Mouse (Mus musculus) cerebellum, adult 11-12 months (tissue): ENCODE measurements at regions not wholly inside any gene's neighbourhood (a gene's known extent, or its start where the extent isn't known, plus 50 kb on each side); places are given as distances from the start of the nearest gene placed in this dataset.
"Not testable (repeated sequence)": the region's sequence is repeated elsewhere in the genome, so short reads cannot be mapped to it uniquely, and the experiment has no call there.

Experiments used
- DNase-seq: peaks from one replicate; pipeline ENCODE4 v3.0.0; 2022

DNA sequence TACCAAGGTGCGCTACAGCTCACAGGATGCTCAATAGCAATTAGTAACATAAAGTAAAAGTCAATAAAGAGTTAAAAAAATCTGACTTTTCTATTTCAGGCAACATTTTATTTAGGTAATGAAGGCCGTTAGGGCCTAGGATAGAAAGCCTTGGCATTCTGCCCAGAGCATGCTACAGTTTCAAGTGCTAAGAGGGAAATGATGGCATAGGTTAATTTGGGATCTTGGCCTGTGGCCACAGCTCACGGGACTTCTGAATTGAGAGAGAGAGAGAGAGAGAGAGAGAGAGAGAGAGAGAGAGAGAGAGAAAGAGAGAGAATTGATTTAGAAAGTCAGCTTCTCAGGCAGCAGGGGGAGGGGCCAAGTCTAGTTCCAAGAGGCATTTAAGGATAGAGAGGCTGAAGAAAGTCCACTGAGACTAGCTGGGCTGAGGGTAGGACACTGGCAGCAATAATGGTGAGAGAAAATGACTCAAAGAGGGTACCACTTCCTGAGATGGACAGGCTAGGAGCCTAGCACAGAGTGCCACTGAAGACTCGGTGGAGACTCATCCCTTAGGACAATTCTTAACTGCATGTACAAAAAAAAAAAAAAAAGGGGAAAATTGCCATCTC is 52.6 kb upstream of the Klf14 start:
- no peak for DNase-seq

DNA sequence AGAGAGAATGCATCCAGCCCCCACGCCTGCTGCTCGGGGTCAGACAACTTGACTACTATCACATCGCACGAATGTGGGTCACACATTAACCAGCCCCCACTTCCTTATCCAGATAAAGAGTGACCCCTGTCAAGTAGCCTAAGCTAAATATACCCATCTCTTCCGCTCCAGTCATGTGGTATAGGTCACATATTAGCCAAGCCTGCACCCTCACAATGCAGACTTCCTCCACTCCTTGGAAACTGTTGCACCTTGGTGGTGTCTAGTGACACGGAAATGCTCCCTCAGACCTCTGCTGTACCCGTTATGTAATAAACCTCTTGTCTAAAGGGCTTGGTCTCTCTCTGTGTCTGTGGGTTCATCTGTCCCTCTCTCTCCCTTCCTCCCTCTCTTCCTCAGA is 57.7 kb upstream of the Klf14 start:
- no peak for DNase-seq

DNA sequence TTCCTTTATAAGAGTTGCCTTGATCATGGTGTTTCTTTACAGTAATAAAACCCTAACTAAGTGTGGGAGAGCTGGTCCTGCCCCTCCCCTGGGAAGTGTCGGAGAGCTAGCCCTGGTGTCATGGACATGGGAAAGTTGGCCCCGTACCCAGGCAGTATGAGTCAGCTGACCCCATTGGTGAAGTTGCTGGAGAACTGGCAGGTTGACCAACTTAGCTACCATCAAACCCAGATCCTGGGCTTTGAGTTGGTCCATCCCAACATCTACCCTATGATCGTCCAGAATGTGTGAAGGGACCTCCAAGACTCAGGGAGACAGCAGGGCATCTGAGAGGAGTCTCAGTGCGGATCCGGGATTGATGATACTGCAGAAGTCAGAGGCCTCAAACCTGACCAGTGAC is 62.9 kb upstream of the Klf14 start:
- no peak for DNase-seq

DNA sequence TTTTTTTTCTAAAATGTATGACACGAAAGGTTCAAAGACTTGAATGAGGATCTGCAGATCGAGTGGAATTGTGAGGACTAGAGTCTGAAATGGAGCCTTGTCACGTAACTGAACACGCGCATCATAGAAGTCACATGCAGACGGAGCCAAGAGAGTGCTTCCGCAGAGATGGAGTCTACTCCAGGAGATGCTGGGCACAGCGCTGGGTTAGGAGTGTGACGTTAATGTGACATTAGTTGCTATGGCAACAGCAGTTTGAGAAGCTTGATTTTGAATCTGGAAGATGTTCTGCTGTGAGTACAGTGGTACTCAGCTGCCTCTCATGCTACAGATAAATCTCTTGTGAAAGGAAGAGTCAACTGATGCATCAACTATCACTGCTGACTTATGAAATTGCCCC is 70.9 kb upstream of the Klf14 start:
- no peak for DNase-seq

DNA sequence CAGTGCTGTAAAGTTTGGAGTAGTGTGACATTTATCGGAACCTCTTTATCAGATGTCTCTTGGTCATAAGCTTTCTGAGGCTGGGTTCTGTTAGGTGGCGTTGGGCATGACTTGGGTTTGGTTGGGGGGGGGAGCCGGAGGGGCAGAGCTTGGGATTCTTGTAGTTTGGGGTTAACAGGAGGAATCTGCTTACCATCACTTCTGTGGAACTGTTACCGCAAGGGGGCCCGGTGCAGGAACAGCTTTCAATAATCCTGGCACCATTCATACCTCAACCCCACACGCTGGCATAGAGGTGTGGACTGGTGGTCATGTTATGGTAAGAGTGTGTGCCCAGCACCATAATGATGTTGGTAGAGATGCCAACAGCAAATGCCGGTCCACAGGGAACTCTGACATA is 72.1 kb upstream of the Klf14 start:
- no peak for DNase-seq

GRCm38 (mm10) chr6:31032147-31032546 is 73.3 kb upstream of the Klf14 start:
- no peak for DNase-seq

DNA sequence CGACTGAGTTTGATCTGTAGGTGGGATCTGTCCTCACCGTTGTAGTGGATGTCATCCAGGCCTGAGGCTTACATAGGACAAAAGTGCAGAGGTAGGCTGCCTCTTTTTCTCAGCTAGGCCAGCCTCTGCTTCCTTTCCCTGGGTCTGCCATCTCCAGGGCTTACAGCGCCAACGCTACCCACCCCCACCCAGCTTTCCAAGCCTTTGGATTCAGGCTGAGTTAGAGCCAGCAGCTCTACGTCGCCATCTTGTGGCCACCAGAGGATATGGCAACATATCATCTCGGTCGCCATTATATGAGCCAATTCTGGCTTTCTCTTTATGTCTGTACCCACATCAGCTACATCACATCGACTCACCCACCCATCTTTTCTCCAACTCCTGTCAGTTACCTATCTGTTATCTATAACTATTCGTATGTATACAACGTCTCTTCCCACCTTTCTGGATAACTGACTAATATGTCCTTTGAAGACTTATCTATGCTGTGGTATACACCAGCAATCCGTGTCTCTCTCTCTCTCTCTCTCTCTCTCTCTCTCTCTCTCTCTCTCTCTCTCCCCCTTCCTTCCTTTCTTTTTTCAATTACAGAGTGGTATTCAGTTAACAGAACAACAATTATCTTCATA is 74.2 kb upstream of the Klf14 start:
- no peak for DNase-seq

- DNase-seq, result no peak
These were observed 75.9 kb upstream of the Klf14 start for GRCm38 (mm10) chr6:31034796-31035195.

DNA sequence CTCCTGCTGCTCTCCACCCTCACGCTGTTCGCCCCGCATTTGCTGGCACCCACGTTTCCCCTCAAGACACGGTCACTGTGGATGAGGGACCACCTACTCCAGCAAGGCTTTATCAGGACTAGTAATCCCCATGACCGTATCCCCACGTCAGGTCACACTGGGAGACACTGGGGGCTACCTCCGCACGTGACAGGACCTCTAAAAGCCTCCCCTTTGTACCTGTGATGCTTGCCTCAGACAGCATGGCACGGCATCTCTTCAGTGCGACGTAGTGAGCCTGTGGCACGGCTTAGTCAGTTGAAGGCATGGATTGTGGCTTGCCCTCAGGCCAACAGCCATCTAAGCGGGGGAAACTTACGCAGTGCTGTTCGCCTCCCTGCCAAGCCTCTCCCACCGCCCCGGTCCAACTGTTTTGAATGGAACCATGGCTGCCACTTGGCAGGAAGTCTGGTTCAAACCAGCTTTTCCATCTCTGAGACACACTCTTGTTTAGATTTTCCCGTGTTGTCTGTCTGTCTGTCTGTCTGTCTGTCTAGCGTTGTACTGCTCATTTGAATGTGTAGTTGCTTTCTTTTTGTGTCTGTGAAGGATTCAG is 79.0 kb upstream of the Klf14 start:
- DNase-seq, result no peak

DNA sequence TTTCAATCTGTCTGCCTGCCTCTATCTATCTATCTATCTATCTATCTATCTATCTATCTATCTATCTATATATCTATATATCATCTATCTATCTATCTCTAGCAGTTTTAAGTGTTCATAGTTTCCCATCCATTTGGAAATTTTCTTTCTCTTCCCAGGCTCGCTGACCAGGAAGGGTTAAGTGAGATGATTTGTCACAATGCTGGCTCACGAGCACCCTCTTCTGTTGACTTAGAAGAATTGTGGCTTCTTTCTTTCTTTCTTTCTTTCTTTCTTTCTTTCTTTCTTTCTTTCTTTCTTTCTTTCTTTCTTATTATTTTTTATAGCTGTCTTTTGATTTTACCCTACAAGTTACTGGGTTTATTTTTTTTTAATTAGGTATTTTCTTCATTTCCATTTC is 79.6 kb upstream of the Klf14 start:
- not testable (repeated sequence) for DNase-seq

DNA sequence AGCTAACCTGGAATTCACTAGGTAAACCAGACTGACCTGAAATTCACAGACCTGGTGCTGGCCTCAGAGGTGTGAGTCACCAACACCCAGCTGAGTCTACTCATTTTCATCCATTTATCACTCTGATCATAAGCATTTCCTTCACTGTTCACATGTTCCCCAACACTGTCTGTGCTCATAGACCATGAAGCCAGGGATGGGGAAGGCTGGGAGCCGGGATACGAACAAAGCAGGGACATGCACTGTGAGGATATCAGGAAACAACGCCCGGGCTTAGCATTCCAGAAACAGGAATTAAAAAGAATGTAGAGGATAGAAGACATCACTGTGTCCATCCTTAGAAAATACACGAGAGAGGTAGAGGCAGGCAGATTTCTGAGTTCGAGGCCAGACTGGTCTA is 80.6 kb upstream of the Klf14 start:
- DNase-seq, result no peak

DNA sequence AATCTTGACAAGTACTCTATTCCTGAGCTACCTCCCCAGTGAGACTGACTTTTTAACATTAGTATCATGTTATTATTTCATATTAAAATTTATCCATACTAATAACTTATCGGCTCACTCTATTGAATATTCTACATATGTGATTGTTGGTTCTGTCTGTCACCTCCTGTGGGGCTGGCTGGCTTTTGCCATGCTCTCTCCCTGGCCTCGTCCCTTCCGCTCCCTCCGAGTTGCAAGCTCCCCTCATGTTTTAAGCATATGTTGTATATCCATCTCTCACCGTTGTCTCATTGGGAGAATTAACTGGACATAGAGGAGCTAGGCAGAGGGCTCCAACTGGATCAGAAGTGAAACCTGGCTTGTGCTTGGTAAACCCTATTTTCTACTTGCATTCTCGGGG is 81.9 kb upstream of the Klf14 start:
- no peak for DNase-seq

DNA sequence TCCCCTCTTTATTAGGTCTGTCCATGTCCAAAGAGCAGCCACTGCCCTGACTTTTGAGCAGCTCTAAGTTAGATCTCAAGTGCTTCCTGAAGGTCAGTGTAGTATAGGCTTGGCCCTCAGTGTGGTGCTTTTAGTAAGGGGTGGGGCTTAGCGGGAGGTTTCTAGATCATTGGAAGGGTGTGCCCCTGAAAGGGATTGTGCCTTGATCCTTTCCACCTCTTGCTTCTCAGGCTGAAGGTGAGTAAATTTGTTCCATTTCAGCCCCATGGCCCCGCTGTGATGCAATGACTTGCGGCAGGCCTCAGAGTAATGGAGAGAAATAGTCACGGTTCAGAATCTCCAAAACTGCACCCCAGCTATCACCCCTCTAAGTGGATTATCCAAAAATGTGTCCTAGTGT is 84.5 kb upstream of the Klf14 start:
- no peak for DNase-seq

- DNase-seq, result no peak
These were observed 85.0 kb upstream of the Klf14 start for GRCm38 (mm10) chr6:31043919-31044318.

- DNase-seq, result no peak
These were observed 87.3 kb upstream of the Klf14 start for GRCm38 (mm10) chr6:31046197-31046596.

DNA sequence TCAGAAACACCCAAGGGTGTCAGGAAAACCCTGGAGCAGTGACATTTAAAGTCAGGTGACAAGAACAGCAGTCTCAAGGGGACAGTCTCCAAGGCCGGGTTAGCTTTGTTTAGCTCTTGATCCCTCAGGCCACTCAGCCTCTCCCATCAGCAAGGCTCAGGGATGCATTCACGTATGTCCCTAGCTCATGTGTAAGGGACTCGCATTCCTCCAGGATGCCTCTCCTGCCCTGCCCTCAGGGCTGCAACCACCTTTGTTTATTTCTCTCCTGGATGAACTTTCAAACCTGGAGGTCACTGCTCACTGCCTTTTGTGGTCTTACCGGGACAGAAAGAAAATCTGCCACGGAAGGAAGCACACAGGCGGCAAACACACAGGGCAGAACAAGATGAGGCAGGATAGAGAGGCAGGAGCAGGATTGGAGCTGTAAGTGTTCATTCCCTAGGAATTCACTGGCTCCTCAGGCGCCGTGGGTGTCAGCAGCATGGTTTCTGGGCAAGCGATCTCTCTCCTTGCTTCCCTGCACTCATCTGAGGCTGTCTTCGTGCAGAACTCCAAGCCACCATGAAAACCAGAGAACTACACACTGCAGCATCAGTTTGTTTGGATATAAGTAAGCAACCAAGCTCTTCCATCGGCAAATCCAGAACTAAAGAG is 90.2 kb upstream of the Klf14 start:
- DNase-seq, result no peak

- no peak for DNase-seq
These were observed 92.0 kb upstream of the Klf14 start for GRCm38 (mm10) chr6:31050831-31051230.

- no peak for DNase-seq
These were observed 92.9 kb upstream of the Klf14 start for GRCm38 (mm10) chr6:31051771-31052170.

DNA sequence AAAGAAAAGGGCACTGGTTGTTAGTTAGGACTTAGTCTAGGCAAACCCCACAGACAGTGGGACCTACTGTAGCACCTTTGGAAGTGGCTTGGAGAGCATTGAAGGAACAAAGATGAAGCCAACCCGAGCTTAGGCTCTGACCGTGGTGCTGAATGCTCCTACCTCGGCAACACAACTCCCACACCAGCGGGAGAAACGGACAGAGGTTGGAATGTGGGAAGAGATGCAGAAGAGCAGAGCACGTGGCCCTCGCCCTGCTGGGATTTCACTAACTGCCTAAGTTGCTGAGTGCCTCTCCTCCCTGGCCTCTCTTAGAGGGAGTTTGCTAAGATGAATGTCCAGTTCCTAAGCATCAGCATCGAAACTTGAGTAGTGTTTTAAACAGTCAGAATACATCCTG is 94.1 kb upstream of the Klf14 start:
- DNase-seq, result no peak

GRCm38 (mm10) chr6:31056786-31057566 is 98.1 kb upstream of the Klf14 start:
- DNase-seq, result no peak

GRCm38 (mm10) chr6:31058299-31058698 is 99.4 kb upstream of the Klf14 start:
- no peak for DNase-seq

DNA sequence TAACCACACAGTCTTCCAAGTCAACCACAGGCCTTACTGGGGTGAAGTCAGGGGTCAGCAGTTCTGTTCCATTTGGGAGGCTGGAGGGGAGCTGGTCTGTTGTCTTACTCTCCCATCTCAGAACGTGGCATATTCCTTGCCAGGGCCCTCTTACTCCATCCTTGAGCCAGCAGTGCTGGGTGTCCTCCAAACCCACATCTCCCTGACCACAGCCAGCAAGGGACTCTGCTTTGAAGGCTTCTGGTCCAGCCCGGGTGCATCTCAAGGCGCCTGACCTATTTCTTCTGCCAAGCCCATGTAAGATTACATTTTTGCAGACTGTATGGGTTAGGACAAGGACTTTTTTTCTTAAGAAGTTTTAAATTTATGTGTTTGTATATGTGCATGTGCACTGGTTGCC is 100.1 kb upstream of the Klf14 start:
- no peak for DNase-seq

GRCm38 (mm10) chr6:31061813-31062212 is 102.9 kb upstream of the Klf14 start:
- DNase-seq, result no peak

DNA sequence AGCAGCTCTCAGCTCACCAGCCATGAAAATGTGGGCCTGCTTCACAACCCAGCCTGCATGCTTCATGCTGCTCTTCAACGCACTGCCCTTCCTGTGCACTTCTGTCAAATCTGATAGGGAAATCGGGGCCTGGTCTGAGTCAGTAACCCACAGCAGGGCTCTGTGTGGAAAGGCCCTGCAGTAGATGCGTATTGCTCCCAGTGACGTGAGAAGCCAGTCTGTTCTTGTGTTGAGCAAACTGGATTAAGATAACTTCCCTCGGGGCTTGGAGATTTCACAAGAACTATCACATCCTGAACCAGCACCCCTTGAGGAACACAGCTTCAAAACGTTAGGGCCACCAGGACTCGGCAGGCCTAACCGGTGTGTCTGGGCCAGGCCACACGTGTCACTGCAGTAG is 106.5 kb upstream of the Klf14 start:
- no peak for DNase-seq
